Mouse (Mus musculus) limb, embryonic 11.5 days (tissue): Measurements from ENCODE around the gene Slc26a11. TPM values are rescaled to one million over a fixed set of nuclear protein-coding genes. Genes with fewer than 3 reads are reported as not detected.
A peak's percentile ranks its signal among the peaks of the same experiment; 100 is the strongest.

Experiments
- ATAC-seq: fragments of 200-750 bp; cut with Nextera tagmentation; 2 replicates; pipeline ENCODE4 v1.8.0; 2017; ENCODE audit warnings: low read depth; ENCODE audit not compliant: insufficient number of reproducible peaks, low FRiP score, low TSS enrichment
- DNase-seq: peaks from one replicate; pipeline ENCODE4 v3.0.0-alpha.2; 2015; ENCODE audit warnings: low spot score
- H3K27ac ChIP-seq: fragments of 300-500 bp; sonication (generic); replicated peaks from 2 replicates; pipeline ENCODE4 v1.5.1; 2014; ENCODE audit warnings: low read depth, mild to moderate bottlenecking, low read length
- H3K27me3 ChIP-seq: fragments of 300-500 bp; sonication (generic); 2 replicates; pipeline ENCODE4 v1.6.1; 2014; ENCODE audit warnings: mild to moderate bottlenecking, low read length, mixed read lengths; ENCODE audit not compliant: control insufficient read depth, insufficient read depth
- H3K36me3 ChIP-seq: fragments of 300-500 bp; sonication (generic); 2 replicates; pipeline ENCODE4 v1.6.1; 2014; ENCODE audit warnings: mild to moderate bottlenecking, low read length, moderate library complexity, mixed read lengths; ENCODE audit not compliant: control insufficient read depth, insufficient read depth
- H3K4me1 ChIP-seq: fragments of 300-500 bp; sonication (generic); 2 replicates; pipeline ENCODE4 v1.6.1; 2014; ENCODE audit warnings: low read length, mixed read lengths; ENCODE audit not compliant: control insufficient read depth, insufficient read depth
- H3K4me2 ChIP-seq: fragments of 300-500 bp; sonication (generic); 2 replicates; pipeline ENCODE4 v1.6.1; 2014; ENCODE audit warnings: low read depth, mild to moderate bottlenecking, moderate library complexity; ENCODE audit not compliant: severe bottlenecking
- H3K4me3 ChIP-seq: fragments of 300-500 bp; sonication (generic); 2 replicates; pipeline ENCODE4 v1.5.1; 2014; ENCODE audit warnings: low read depth, low read length
- H3K9ac ChIP-seq: fragments of 300-500 bp; sonication (generic); 2 replicates; pipeline ENCODE4 v1.6.1; 2014; ENCODE audit warnings: mild to moderate bottlenecking, low read length
- H3K9me3 ChIP-seq: fragments of 300-500 bp; sonication (generic); 2 replicates; pipeline ENCODE4 v1.6.1; 2016; ENCODE audit warnings: low read length; ENCODE audit not compliant: control insufficient read depth
- WGBS: fragments of 180-500 bp; shearing (Covaris S2); extraction: QIAGEN DNeasy Blood & Tissue Kit; methylation state at CpG from one replicate; pipeline ENCODE4 v1.1.7; 2014; 5-methylcytosine and 5-hydroxymethylcytosine counted together
- polyA plus RNA-seq: library from polyadenylated mRNA; unstranded; fragments of >200 nt; fragmentation: Nextera tagmentation; extraction: Ambion mirVana; gene quantifications from 2 replicates; pipeline ENCODE4 v1.2.1, GENCODE M21; 2014

Gene Slc26a11
- polyA plus RNA-seq, 1 experiment from 2014 or later: 7.4 TPM

- DNase-seq (no peak), ATAC-seq (no peak)
- no peak overlapping the region for H3K27ac ChIP-seq
- no peak overlapping the region for H3K4me3 ChIP-seq
- no peaks in the 10 kb centered on the region for H3K9me3 ChIP-seq
- H3K4me1 ChIP-seq: no peaks in the 10 kb centered on the region
- no peaks in the 10 kb centered on the region for H3K36me3 ChIP-seq
- WGBS: 94% methylated on average over 1 of the region's 1 CpGs
- no peak overlapping the region for H3K4me2 ChIP-seq
- no peak overlapping the region for H3K9ac ChIP-seq
- H3K27me3 ChIP-seq: no peaks in the 10 kb centered on the region
These were observed 30.3 kb upstream of the Slc26a11 start for GRCm38 (mm10) chr11:119325068-119325467.

- Histone ChIP-seq H3K9me3 (no peaks in the 10 kb centered on the region), H3K27me3 (no peaks in the 10 kb centered on the region), H3K36me3 (no peaks in the 10 kb centered on the region), H3K4me1 (no peaks in the 10 kb centered on the region), H3K9ac (no peak overlapping the region), H3K4me2 (no peak overlapping the region), H3K27ac (no peak overlapping the region), H3K4me3 (no peak overlapping the region)
- ATAC-seq (0 out of 2 replicates have a peak, but pooled peaks have one; percentile 21), DNase-seq (no peak)
- WGBS: 66% methylated on average over 4 of the region's 4 CpGs
These were observed 24.8 kb upstream of the Slc26a11 start for GRCm38 (mm10) chr11:119330592-119330991.

GRCm38 (mm10) chr11:119331970-119332369 lies 23.4 kb upstream of the Slc26a11 start:
- Histone ChIP-seq H3K27ac (no peak overlapping the region), H3K9ac (no peak overlapping the region), H3K4me2 (no peak overlapping the region), H3K27me3 (no peaks in the 10 kb centered on the region; the same call in 1 of the 2 replicates), H3K4me3 (no peak overlapping the region), H3K9me3 (no peaks in the 10 kb centered on the region), H3K4me1 (no peaks in the 10 kb centered on the region), H3K36me3 (no peaks in the 10 kb centered on the region)
- DNase-seq (no peak), ATAC-seq (no peak)
- 39% methylated on average over 3 of the region's 3 CpGs for WGBS

GRCm38 (mm10) chr11:119338271-119339059 lies 16.9 kb upstream of the Slc26a11 start:
- DNase-seq (no peak), ATAC-seq (no peak)
- H3K27ac ChIP-seq: no peak overlapping the region
- H3K4me1 ChIP-seq: no peaks in the 10 kb centered on the region
- WGBS: 89% methylated on average over 10 of the region's 10 CpGs
- H3K4me3 ChIP-seq: no peak overlapping the region
- H3K27me3 ChIP-seq: no peaks in the 10 kb centered on the region; the same call in 1 of the 2 replicates
- H3K9ac ChIP-seq: no peak overlapping the region
- H3K9me3 ChIP-seq: no peaks in the 10 kb centered on the region
- H3K36me3 ChIP-seq: no peaks in the 10 kb centered on the region
- no peak overlapping the region for H3K4me2 ChIP-seq

- no peaks in the 10 kb centered on the region for H3K4me1 ChIP-seq
- no peak overlapping the region for H3K4me2 ChIP-seq
- H3K4me3 ChIP-seq: no peak overlapping the region
- DNase-seq (no peak), ATAC-seq (no peak)
- H3K27ac ChIP-seq: no peak overlapping the region
- 47% methylated on average over 5 of the region's 5 CpGs for WGBS
- H3K36me3 ChIP-seq: no peaks in the 10 kb centered on the region
- no peaks in the 10 kb centered on the region for H3K9me3 ChIP-seq
- no peak overlapping the region; the same call in 1 of the 2 replicates for H3K9ac ChIP-seq
- H3K27me3 ChIP-seq: no peaks in the 10 kb centered on the region; the same call in 1 of the 2 replicates
These were observed 16.2 kb upstream of the Slc26a11 start for GRCm38 (mm10) chr11:119339179-119339578.

GRCm38 (mm10) chr11:119339637-119340036 lies 15.7 kb upstream of the Slc26a11 start:
- no peak for ATAC-seq
- DNase-seq: peak; percentile 89
- Histone ChIP-seq H3K9ac (no peak overlapping the region; the same call in 1 of the 2 replicates), H3K4me1 (no peaks in the 10 kb centered on the region), H3K36me3 (no peaks in the 10 kb centered on the region), H3K4me3 (no peak overlapping the region), H3K27ac (no peak overlapping the region), H3K27me3 (no peaks in the 10 kb centered on the region; the same call in 1 of the 2 replicates), H3K4me2 (no peak overlapping the region), H3K9me3 (no peaks in the 10 kb centered on the region)
- 5% methylated on average over 5 of the region's 5 CpGs for WGBS

- Histone ChIP-seq H3K4me2 (no peak overlapping the region), H3K27ac (no peak overlapping the region), H3K4me1 (no peaks in the 10 kb centered on the region), H3K9ac (no peak overlapping the region), H3K9me3 (no peaks in the 10 kb centered on the region), H3K36me3 (no peaks in the 10 kb centered on the region), H3K27me3 (no peaks in the 10 kb centered on the region), H3K4me3 (no peak overlapping the region)
- ATAC-seq (no peak), DNase-seq (no peak)
- 90% methylated on average over 8 of the region's 8 CpGs for WGBS
These were observed 11.2 kb upstream of the Slc26a11 start for GRCm38 (mm10) chr11:119344178-119344577.

- WGBS: 71% methylated on average over 6 of the region's 6 CpGs
- no peak for DNase-seq
These were observed 10.5 kb upstream of the Slc26a11 start for GRCm38 (mm10) chr11:119344865-119345264.

More at GRCm38 (mm10) chr11:119344865-119345264, 10.5 kb upstream of the Slc26a11 start:
- Histone ChIP-seq H3K4me3 (no peak overlapping the region), H3K9me3 (no peaks in the 10 kb centered on the region), H3K36me3 (no peaks in the 10 kb centered on the region), H3K4me1 (no peaks in the 10 kb centered on the region), H3K4me2 (no peak overlapping the region), H3K27me3 (no peaks in the 10 kb centered on the region), H3K27ac (no peak overlapping the region), H3K9ac (no peak overlapping the region)
- ATAC-seq: no peak
